Mouse (Mus musculus) bone marrow macrophage, adult 2 months (primary cell): ENCODE data around the gene Glis3. TPM values are rescaled to one million over a fixed set of nuclear protein-coding genes. Genes with fewer than 3 reads are reported as not detected.

Source experiments
- H3K27ac ChIP-seq: 2 replicates; pipeline ENCODE4 v1.5.1; 2012; ENCODE audit warnings: low read depth, low read length; ENCODE audit not compliant: insufficient read depth
- H3K4me1 ChIP-seq: 2 replicates; pipeline ENCODE4 v1.6.1; 2012; ENCODE audit warnings: low read length; ENCODE audit not compliant: control insufficient read depth, insufficient read depth
- H3K4me3 ChIP-seq: 2 replicates; pipeline ENCODE4 v1.5.1; 2012; ENCODE audit warnings: mild to moderate bottlenecking, low read length, moderate library complexity; ENCODE audit not compliant: insufficient read depth
- CTCF ChIP-seq: IDR thresholded peaks from 2 replicates; pipeline ENCODE4 v1.5.1; 2012; ENCODE audit warnings: low read depth, mild to moderate bottlenecking, low read length, moderate library complexity
- POLR2A ChIP-seq: IDR thresholded peaks from 2 replicates; pipeline ENCODE4 v1.6.1; 2012; ENCODE audit warnings: mild to moderate bottlenecking, low read depth, low read length, borderline replicate concordance
- polyA plus RNA-seq: library from polyadenylated mRNA; stranded (reverse); fragments of >200 nt; gene quantifications from 2 replicates; pipeline ENCODE4 v1.2.4, GENCODE M21; 2012; ENCODE audit not compliant: missing spikeins, insufficient read depth, insufficient read length

The Glis3 gene
- polyA plus RNA-seq, 1 experiment: 3.4 TPM

GRCm38 (mm10) chr19:28500505-28500904, 179.4 kb downstream of the Glis3 start:
- H3K4me1 ChIP-seq: no peaks in the 10 kb centered on the region
- TF ChIP-seq POLR2A: no peak
- no peak for TF ChIP-seq CTCF

GRCm38 (mm10) chr19:28499786-28500185, 180.1 kb downstream of the Glis3 start:
- Histone ChIP-seq H3K4me1 (no peaks in the 10 kb centered on the region), H3K27ac (no peak overlapping the region), H3K4me3 (no peak overlapping the region)
- TF ChIP-seq POLR2A (no peak), CTCF (no peak)

More at GRCm38 (mm10) chr19:28500505-28500904, 179.4 kb downstream of the Glis3 start:
- H3K27ac ChIP-seq: no peak overlapping the region
- H3K4me3 ChIP-seq: no peak overlapping the region

GRCm38 (mm10) chr19:28495926-28496325, 184.0 kb downstream of the Glis3 start:
- H3K27ac ChIP-seq: no peak overlapping the region
- TF ChIP-seq CTCF (no peak), POLR2A (no peak)
- H3K4me1 ChIP-seq: no peaks in the 10 kb centered on the region
- no peak overlapping the region for H3K4me3 ChIP-seq

- no peak overlapping the region for H3K4me3 ChIP-seq
- no peak for TF ChIP-seq CTCF
- no peak for TF ChIP-seq POLR2A
- H3K27ac ChIP-seq: no peak overlapping the region
- no peaks in the 10 kb centered on the region for H3K4me1 ChIP-seq
Measured at GRCm38 (mm10) chr19:28493605-28494260, 186.1 kb downstream of the Glis3 start.

- Histone ChIP-seq H3K27ac (no peak overlapping the region), H3K4me1 (no peaks in the 10 kb centered on the region), H3K4me3 (no peak overlapping the region)
- TF ChIP-seq CTCF (no peak), POLR2A (no peak)
Measured at GRCm38 (mm10) chr19:28478055-28478454, 201.8 kb downstream of the Glis3 start.

- H3K4me3 ChIP-seq: no peak overlapping the region
- no peak for TF ChIP-seq POLR2A
- TF ChIP-seq CTCF: no peak
- no peaks in the 10 kb centered on the region for H3K4me1 ChIP-seq
- no peak overlapping the region for H3K27ac ChIP-seq
Measured at GRCm38 (mm10) chr19:28477326-28477863, 202.5 kb downstream of the Glis3 start.

- no peak overlapping the region for H3K4me3 ChIP-seq
- no peaks in the 10 kb centered on the region for H3K4me1 ChIP-seq
- TF ChIP-seq CTCF (no peak), POLR2A (no peak)
- H3K27ac ChIP-seq: no peak overlapping the region
Measured at GRCm38 (mm10) chr19:28473621-28474020, 206.3 kb downstream of the Glis3 start.

- Histone ChIP-seq H3K27ac (no peak overlapping the region), H3K4me3 (no peak overlapping the region), H3K4me1 (no peaks in the 10 kb centered on the region)
- TF ChIP-seq POLR2A (no peak), CTCF (no peak)
Measured at GRCm38 (mm10) chr19:28471144-28471543, 208.7 kb downstream of the Glis3 start.

GRCm38 (mm10) chr19:28465779-28466178, 214.1 kb downstream of the Glis3 start:
- no peak for TF ChIP-seq CTCF
- TF ChIP-seq POLR2A: no peak
- H3K4me1 ChIP-seq: no peaks in the 10 kb centered on the region

GRCm38 (mm10) chr19:28454331-28454730, 225.5 kb downstream of the Glis3 start:
- Histone ChIP-seq H3K4me3 (no peak overlapping the region), H3K4me1 (peaks cover 2% of the 10 kb centered on the region; the same call in 1 of the 2 replicates), H3K27ac (peak overlapping the region; percentile 46)
- TF ChIP-seq POLR2A (no peak), CTCF (no peak)

More at GRCm38 (mm10) chr19:28465779-28466178, 214.1 kb downstream of the Glis3 start:
- H3K4me3 ChIP-seq: no peak overlapping the region
- no peak overlapping the region for H3K27ac ChIP-seq
